15 mouse cellular contexts compared by ENCODE assay signal in genomic region chr7:90074592-90074991, GRCm38 (mm10). TPM values are rescaled to one million over a fixed set of nuclear protein-coding genes. Genes with fewer than 3 reads are reported as not detected.
DNase-seq lines count a peak whose midpoint lies in the region; ATAC-seq and TF ChIP-seq lines count a peak whose summit lies in the region.
"Had no signal": no experiment of that assay in that cellular context is flagged by ENCODE, and none has a peak within 500 bp of the region (broad histone marks: within the 10 kb centered on the region; RNA-seq: fewer than 3 reads in every experiment).

No protein-coding gene starts in this region.

- TF ChIP-seq CTCF in liver, embryonic 14.5 days (IDR thresholded peaks at IDR 0.05; ENCODE audit: low read depth), result no peak

- WGBS in hindbrain, embryonic 16.5 days, result 67% methylated on average over 2 of the region's 2 CpGs
- WGBS in hindbrain, embryonic 13.5 days, result 90% methylated on average over 2 of the region's 2 CpGs
- 19% methylated on average over 2 of the region's 2 CpGs for WGBS in liver, embryonic 14.5 days (ENCODE audit: insufficient replicate concordance)
- WGBS in midbrain, embryonic 15.5 days, result 79% methylated on average over 2 of the region's 2 CpGs

- no peak overlapping the region for H3K4me3 ChIP-seq in hindbrain, embryonic 16.5 days (ENCODE audit: low read length)
- H3K4me3 ChIP-seq in hindbrain, embryonic 13.5 days, result no peak overlapping the region
- no peak overlapping the region for H3K4me3 ChIP-seq in liver, embryonic 14.5 days (ENCODE audit: insufficient read depth in 1 of 2, low read depth in 2 of 2, low read length in 2 of 2)
- H3K4me3 ChIP-seq in midbrain, embryonic 15.5 days, result no peak overlapping the region
- H3K4me3 ChIP-seq: forebrain, embryonic 12.5 days; heart, adult 2 months; hindbrain, embryonic 10.5 days; layer of hippocampus, adult 2 months; limb, embryonic 12.5 days had no signal

- no peak overlapping the region for H3K4me2 ChIP-seq in hindbrain, embryonic 16.5 days (ENCODE audit: low read length)
- H3K4me2 ChIP-seq in hindbrain, embryonic 13.5 days, result no peak overlapping the region
- H3K4me2 ChIP-seq in liver, embryonic 14.5 days (ENCODE audit: low read depth), result peak overlapping the region; percentile 58
- no peak overlapping the region for H3K4me2 ChIP-seq in midbrain, embryonic 15.5 days
- H3K4me2 ChIP-seq: forebrain, embryonic 12.5 days; limb, embryonic 12.5 days had no signal

- ATAC-seq in hindbrain, embryonic 16.5 days, result peak; percentile 63; the same call in 1 of the 2 replicates
- no peak for ATAC-seq in hindbrain, embryonic 13.5 days (ENCODE audit: low FRiP score)
- peak; percentile 64 for ATAC-seq in liver, embryonic 14.5 days (ENCODE audit: insufficient read depth)
- no peak for ATAC-seq in midbrain, embryonic 15.5 days (replicated peaks)

- H3K9me3 ChIP-seq in hindbrain, embryonic 16.5 days (ENCODE audit: control insufficient read depth, low read length), result no peaks in the 10 kb centered on the region
- no peaks in the 10 kb centered on the region for H3K9me3 ChIP-seq in hindbrain, embryonic 13.5 days
- no peaks in the 10 kb centered on the region for H3K9me3 ChIP-seq in liver, embryonic 14.5 days (ENCODE audit: control insufficient read depth, low read length)
- H3K9me3 ChIP-seq in midbrain, embryonic 15.5 days, result no peaks in the 10 kb centered on the region
- H3K9me3 ChIP-seq: forebrain, embryonic 12.5 days; hindbrain, embryonic 10.5 days; limb, embryonic 12.5 days had no signal

- H3K27me3 ChIP-seq in hindbrain, embryonic 16.5 days (replicated peaks; ENCODE audit: control insufficient read depth, insufficient read depth, low read length), result no peaks in the 10 kb centered on the region
- no peaks in the 10 kb centered on the region for H3K27me3 ChIP-seq in hindbrain, embryonic 13.5 days
- H3K27me3 ChIP-seq in liver, embryonic 14.5 days (ENCODE audit: control insufficient read depth, insufficient read depth, low read length), result no peaks in the 10 kb centered on the region
- H3K27me3 ChIP-seq in midbrain, embryonic 15.5 days (replicated peaks), result no peaks in the 10 kb centered on the region
- H3K27me3 ChIP-seq: CH12.LX; forebrain, embryonic 12.5 days; limb, embryonic 12.5 days had no signal

- TF ChIP-seq EP300 in liver, embryonic 14.5 days (IDR thresholded peaks at IDR 0.05; ENCODE audit: low read depth), result no peak

- H3K4me1 ChIP-seq in hindbrain, embryonic 16.5 days (ENCODE audit: control insufficient read depth, insufficient read depth, low read depth, low read length), result no peaks in the 10 kb centered on the region
- H3K4me1 ChIP-seq in hindbrain, embryonic 13.5 days (replicated peaks), result no peaks in the 10 kb centered on the region
- H3K4me1 ChIP-seq in liver, embryonic 14.5 days (replicated peaks; ENCODE audit: control insufficient read depth in 2 of 2, insufficient read depth in 2 of 2, low read length in 1 of 2), result peaks cover 66 to 67% of the 10 kb centered on the region in 2 experiments
- H3K4me1 ChIP-seq in midbrain, embryonic 15.5 days, result no peaks in the 10 kb centered on the region
- H3K4me1 ChIP-seq: forebrain, embryonic 12.5 days; hindbrain, embryonic 10.5 days; limb, embryonic 12.5 days had no signal

- no peak overlapping the region for H3K9ac ChIP-seq in hindbrain, embryonic 16.5 days (ENCODE audit: low read depth, low read length)
- H3K9ac ChIP-seq in hindbrain, embryonic 13.5 days, result no peak overlapping the region
- H3K9ac ChIP-seq in liver, embryonic 14.5 days (replicated peaks), result peak overlapping the region; percentile 34; the same call in 1 of the 2 replicates
- no peak overlapping the region for H3K9ac ChIP-seq in midbrain, embryonic 15.5 days
- H3K9ac ChIP-seq: forebrain, embryonic 12.5 days; limb, embryonic 12.5 days had no signal

- no peaks in the 10 kb centered on the region for H3K36me3 ChIP-seq in hindbrain, embryonic 16.5 days (ENCODE audit: control insufficient read depth, insufficient read depth, low read length)
- H3K36me3 ChIP-seq in hindbrain, embryonic 13.5 days, result no peaks in the 10 kb centered on the region
- no peaks in the 10 kb centered on the region for H3K36me3 ChIP-seq in liver, embryonic 14.5 days (replicated peaks; ENCODE audit: control insufficient read depth, insufficient read depth, low read depth)
- H3K36me3 ChIP-seq in midbrain, embryonic 15.5 days (replicated peaks), result no peaks in the 10 kb centered on the region
- H3K36me3 ChIP-seq: forebrain, embryonic 12.5 days; hindbrain, embryonic 10.5 days; limb, embryonic 12.5 days had no signal

- H3K27ac ChIP-seq in hindbrain, embryonic 16.5 days (ENCODE audit: low read depth, low read length), result no peak overlapping the region
- H3K27ac ChIP-seq in hindbrain, embryonic 13.5 days, result no peak overlapping the region
- peak overlapping the region; percentile 83 for H3K27ac ChIP-seq in liver, embryonic 14.5 days
- no peak overlapping the region for H3K27ac ChIP-seq in midbrain, embryonic 15.5 days
- H3K27ac ChIP-seq: forebrain, embryonic 12.5 days; heart, adult 2 months; hindbrain, embryonic 10.5 days; layer of hippocampus, adult 2 months; limb, embryonic 12.5 days had no signal

- peak; percentile 16 for DNase-seq in thymus, postnatal 25 days
- DNase-seq in thymus, postnatal 10 days (ENCODE audit: low spot score in 2 of 2), result no peak
- peak in 1 of 3 experiments; percentile 52 for DNase-seq in liver, embryonic 14.5 days (ENCODE audit: low read depth in 3 of 3, low spot score in 3 of 3)
- no peak for DNase-seq in urinary bladder, adult 18-20 months (ENCODE audit: low spot score in 2 of 2)
- DNase-seq in adrenal gland, adult (ENCODE audit: inconsistent age in 2 of 2, low spot score in 1 of 2), result no peak
- DNase-seq: heart, adult 2 months; lung, postnatal 4 days had no signal

RNA-seq across cellular contexts. Expression of gene Picalm, which starts 55.4 kb away (rescaled TPM):
- 34.4 and 35.6 TPM in 2 replicates for polyA plus RNA-seq in hindbrain, embryonic 16.5 days (2015; fragmentation: Nextera tagmentation; extraction: Ambion mirVana)
- polyA plus RNA-seq in hindbrain, embryonic 13.5 days (2015; fragmentation: Nextera tagmentation; extraction: Ambion mirVana), result 42.4 and 43.1 TPM in 2 replicates
- 97.1 and 138 TPM in 2 replicates for polyA plus RNA-seq in liver, embryonic 14.5 days (2012; rRNA removed)
- polyA plus RNA-seq in liver, embryonic 14.5 days (2014; fragmentation: Nextera tagmentation; extraction: Ambion mirVana), result 61.5 and 63.2 TPM in 2 replicates
- 38.1 and 39.1 TPM in 2 replicates for polyA plus RNA-seq in midbrain, embryonic 15.5 days (2015; fragmentation: Nextera tagmentation; extraction: Ambion mirVana)

Comparison
In these comparisons a context has a peak if more than half of its experiments do, and no peak if none do; other contexts are left out.
1. ATAC-seq: peak in hindbrain, embryonic 16.5 days (single experiment) and liver, embryonic 14.5 days (single experiment); none in hindbrain, embryonic 13.5 days (single experiment) and midbrain, embryonic 15.5 days (single experiment).